Mouse (Mus musculus) thymus, adult 2 months (tissue): ENCODE measurements at regions not wholly inside any gene's neighbourhood (a gene's known extent, or its start where the extent isn't known, plus 50 kb on each side); places are given as distances from the start of the nearest gene placed in this dataset.

ENCODE experiments used
- CTCF ChIP-seq: fragments of 200-500 bp; IDR thresholded peaks from 2 replicates; pipeline ENCODE4 v1.5.1; 2012; ENCODE audit warnings: mild to moderate bottlenecking, control low read depth, low read length, moderate library complexity, borderline replicate concordance; ENCODE audit not compliant: control insufficient read depth, poor library complexity, insufficient read depth; ENCODE audit errors: extremely low read depth
- POLR2A ChIP-seq: fragments of 200-500 bp; IDR thresholded peaks from 2 replicates; pipeline ENCODE4 v1.6.1; 2012; ENCODE audit warnings: mild to moderate bottlenecking, low read length, control low read depth, moderate library complexity; ENCODE audit not compliant: control insufficient read depth, poor library complexity, insufficient read depth; ENCODE audit errors: extremely low read depth

DNA sequence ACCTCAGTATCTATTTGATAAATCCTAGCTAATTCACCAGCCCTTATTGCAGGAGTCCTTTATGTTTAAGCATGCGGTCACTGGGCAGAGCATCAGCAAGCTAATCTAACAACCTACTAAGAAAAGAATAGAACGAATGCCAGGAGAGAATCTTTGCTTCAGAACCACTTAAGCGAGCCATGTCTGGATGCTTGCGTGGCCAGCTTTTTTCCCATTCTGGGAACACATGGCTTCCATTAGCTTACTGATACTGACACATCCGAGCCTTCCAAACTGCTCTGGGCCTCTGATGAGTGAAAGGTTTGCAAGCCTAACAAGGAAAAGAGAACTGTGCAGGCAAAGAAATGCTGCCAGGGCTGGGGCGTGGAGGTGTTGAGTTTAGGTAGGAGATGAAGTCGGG lies 114.7 kb upstream of the Sox9 start:
- TF ChIP-seq CTCF, result no peak
- TF ChIP-seq POLR2A, result no peak
